Mouse (Mus musculus) cerebellum, postnatal 4 days (tissue): ENCODE measurements around the gene Rbm15.

ENCODE experiments used
- DNase-seq, 2 experiments: peaks; one replicate each; pipeline ENCODE4 v3.0.0; 2022; ENCODE audit warnings: low spot score in 2 of 2, mixed read lengths in 1 of 2

Rbm15 gene

GRCm38 (mm10) chr3:107333381-107334201 is at the start of gene Rbm15:
Gene Rbm15 (minus strand): TSS chr3:107333673.
- DNase-seq, result peak; percentile 76 to 92

- peak; percentile 50 to 70 for DNase-seq
Observed at GRCm38 (mm10) chr3:107379422-107379821, 45.9 kb upstream of the Rbm15 start.

GRCm38 (mm10) chr3:107378626-107379025 is 45.2 kb upstream of the Rbm15 start:
- no peak for DNase-seq

GRCm38 (mm10) chr3:107374948-107375664 is 41.6 kb upstream of the Rbm15 start:
- no peak for DNase-seq

GRCm38 (mm10) chr3:107369156-107369555 is 35.7 kb upstream of the Rbm15 start:
- no peak for DNase-seq

- no peak for DNase-seq
Observed at GRCm38 (mm10) chr3:107367938-107368599, 34.6 kb upstream of the Rbm15 start.

- DNase-seq, result no peak
Observed at GRCm38 (mm10) chr3:107365341-107365740, 31.9 kb upstream of the Rbm15 start.

GRCm38 (mm10) chr3:107363391-107363790 is 29.9 kb upstream of the Rbm15 start:
- DNase-seq, result no peak

GRCm38 (mm10) chr3:107360341-107360740 is 26.9 kb upstream of the Rbm15 start:
- DNase-seq, result no peak

- no peak for DNase-seq
Observed at GRCm38 (mm10) chr3:107357700-107358234, 24.3 kb upstream of the Rbm15 start.

- DNase-seq, result peak; percentile 65 to 85
Observed at GRCm38 (mm10) chr3:107356964-107357441, 23.5 kb upstream of the Rbm15 start.

- DNase-seq, result no peak
Observed at GRCm38 (mm10) chr3:107355618-107356260, 22.3 kb upstream of the Rbm15 start.

GRCm38 (mm10) chr3:107351706-107352105 is 18.2 kb upstream of the Rbm15 start:
- DNase-seq, result no peak

- peak in 1 of 2 experiments; percentile 53 for DNase-seq
Observed at GRCm38 (mm10) chr3:107349006-107349405, 15.5 kb upstream of the Rbm15 start.

- no peak for DNase-seq
Observed at GRCm38 (mm10) chr3:107345033-107345725, 11.7 kb upstream of the Rbm15 start.

GRCm38 (mm10) chr3:107343971-107344370 is 10.5 kb upstream of the Rbm15 start:
- no peak for DNase-seq

GRCm38 (mm10) chr3:107334202-107334934 is 895 bp upstream of the Rbm15 start:
- no peak for DNase-seq

- DNase-seq, result peak; percentile 79 to 91
Observed at GRCm38 (mm10) chr3:107332960-107333380, 503 bp downstream of the Rbm15 start.

GRCm38 (mm10) chr3:107332127-107332959 is 1.1 kb downstream of the Rbm15 start:
- DNase-seq, result peak in 1 of 2 experiments; percentile 26
